Mouse (Mus musculus) kidney, postnatal 10 days (tissue): ENCODE results near the gene Gm36176.

Source experiments
- DNase-seq: peaks from one replicate; pipeline ENCODE4 v3.0.0; 2021; ENCODE audit warnings: mixed read lengths

Gm36176 gene

DNA sequence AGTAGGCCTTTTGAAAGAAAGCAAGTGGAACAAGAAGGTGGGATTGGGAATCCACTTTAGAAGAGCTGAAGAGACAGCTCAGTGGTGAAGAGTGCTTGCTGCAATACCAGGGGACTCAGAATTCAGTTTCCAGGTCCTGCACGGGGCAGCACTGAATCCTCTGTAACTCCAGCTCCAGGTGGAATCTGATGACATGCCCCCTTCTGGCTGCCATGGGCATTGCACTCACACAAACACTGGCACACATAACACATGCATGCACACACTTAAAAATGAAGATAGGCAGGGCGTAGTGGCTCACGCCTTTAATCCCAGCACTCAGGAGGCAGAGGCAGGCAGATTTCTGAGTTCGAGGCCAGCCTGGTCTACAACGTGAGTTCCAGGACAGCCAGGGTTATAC, 36.0 kb downstream of the Gm36176 start:
- DNase-seq: no peak

DNA sequence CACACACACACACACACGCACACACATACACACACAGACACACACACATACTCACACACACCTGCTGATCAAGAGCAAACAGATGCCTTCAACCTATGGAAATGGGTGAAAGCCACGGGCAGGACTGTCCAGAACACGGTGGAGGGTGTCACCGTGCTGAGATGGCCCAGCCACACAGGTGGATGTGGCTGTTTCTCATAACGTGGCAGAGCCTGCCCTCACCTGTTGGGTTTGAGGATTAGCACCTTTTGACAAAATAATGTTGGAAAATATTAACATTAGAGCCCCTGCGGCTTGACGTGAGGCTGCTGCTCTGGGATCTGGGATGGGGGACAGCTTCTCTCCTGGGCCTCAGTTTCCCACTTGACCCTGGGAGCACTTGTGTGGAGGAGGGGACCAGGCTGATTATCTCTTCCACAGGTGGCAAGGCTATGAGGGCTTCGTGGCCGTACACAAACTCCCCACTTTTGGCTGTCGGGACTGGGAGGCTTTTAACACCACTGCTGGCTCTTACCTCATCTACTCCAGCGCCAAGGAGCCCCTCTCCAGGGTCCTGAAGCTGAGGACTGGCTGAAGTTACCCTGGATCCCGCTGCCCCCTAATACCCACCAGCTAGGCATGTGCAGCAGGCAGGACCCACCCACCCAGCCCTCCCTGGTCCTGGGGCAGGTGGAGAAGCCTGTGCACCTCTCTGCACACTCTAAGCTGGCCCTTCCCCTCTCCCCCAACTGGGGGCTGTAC, 39.6 kb downstream of the Gm36176 start:
- DNase-seq: peak; percentile 36

DNA sequence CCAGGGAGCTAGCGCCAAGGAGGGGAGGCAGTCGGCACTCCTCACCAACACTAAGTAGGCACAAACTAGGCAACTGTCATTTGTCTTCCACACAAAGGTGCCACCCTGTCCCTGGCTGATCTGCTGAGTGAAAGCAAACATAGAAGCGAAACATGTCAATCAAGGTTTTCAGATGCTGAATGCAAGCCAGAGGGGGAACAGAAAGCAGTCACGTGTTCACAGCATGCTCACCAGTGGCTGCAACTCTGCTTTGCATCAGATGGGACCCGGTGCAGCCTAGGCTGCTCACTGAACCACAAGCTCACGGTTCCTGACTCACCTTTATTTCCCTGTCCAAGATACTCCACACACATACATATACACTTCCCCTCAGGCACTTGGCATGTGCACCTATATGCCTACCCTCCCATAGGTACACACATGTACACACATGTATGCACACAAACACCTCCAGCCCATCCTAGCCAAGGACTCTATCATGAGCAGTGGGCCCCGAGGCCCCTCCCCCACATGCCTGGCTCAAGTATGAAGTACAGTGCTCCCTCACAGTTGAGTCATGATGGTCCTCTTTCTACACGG, 44.5 kb downstream of the Gm36176 start:
- DNase-seq: no peak

DNA sequence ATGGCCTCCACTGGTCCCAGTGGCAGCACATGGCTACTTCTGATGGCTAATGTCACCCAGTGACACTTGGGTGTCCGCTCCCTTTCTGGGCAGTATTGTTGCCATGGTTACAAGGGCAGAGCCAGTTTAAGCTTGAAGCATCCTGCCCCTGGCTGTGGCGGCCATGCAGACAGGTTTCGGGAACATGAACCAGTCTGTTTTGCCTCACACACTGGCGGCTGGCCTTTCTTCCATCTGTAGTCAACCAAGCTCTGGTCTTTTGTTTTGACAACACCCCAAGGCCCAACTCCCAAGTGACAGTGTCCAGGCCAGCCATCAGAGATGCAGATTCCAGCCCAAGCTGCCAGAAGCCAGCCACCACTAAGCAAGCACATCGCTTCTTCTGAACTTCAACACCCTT, 49.0 kb downstream of the Gm36176 start:
- DNase-seq: no peak
